Mouse (Mus musculus): ENCODE measurements around the gene Tmem95. TPM values are rescaled to one million over a fixed set of nuclear protein-coding genes. Genes with fewer than 3 reads are reported as not detected.
"Not testable (repeated sequence)": the region's sequence is repeated elsewhere in the genome, so short reads cannot be mapped to it uniquely, and the experiment has no call there.

Tmem95 gene
- total and polyA plus RNA-seq, 2 experiments from 2014 or later = not detected

GRCm38 (mm10) chr11:69870289-69871069 lies 7.3 kb downstream of the Tmem95 start:
- H3K4me2 ChIP-seq (ENCODE audit: low read depth, low read length) = no peak overlapping the region
- no peak overlapping the region for H3K9ac ChIP-seq (replicated peaks; ENCODE audit: low read depth, low read length)
- TF ChIP-seq CTCF (IDR thresholded peaks at IDR 0.05; ENCODE audit: low read depth) (no peak), EP300 (IDR thresholded peaks at IDR 0.05; ENCODE audit: low read depth) (no peak)
- DNase-seq (ENCODE audit: low spot score) (no peak), ATAC-seq (ENCODE audit: insufficient read depth, low read depth) (no peak)
- H3K4me3 ChIP-seq (ENCODE audit: low read depth, low read length) = no peak overlapping the region
- H3K4me1 ChIP-seq (ENCODE audit: control insufficient read depth, insufficient read depth) = no peaks in the 10 kb centered on the region
- 88% methylated on average over 2 of the region's 2 CpGs for WGBS
- H3K27ac ChIP-seq (ENCODE audit: low read depth) = no peak overlapping the region
- H3K36me3 ChIP-seq (replicated peaks; ENCODE audit: control insufficient read depth, insufficient read depth, low read length) = no peaks in the 10 kb centered on the region
- H3K9me3 ChIP-seq (replicated peaks; ENCODE audit: control insufficient read depth, low read length) = no peaks in the 10 kb centered on the region
- H3K27me3 ChIP-seq (ENCODE audit: control insufficient read depth, insufficient read depth, low read length) = no peaks in the 10 kb centered on the region

- Histone ChIP-seq H3K4me1 (ENCODE audit: control insufficient read depth, insufficient read depth) (no peaks in the 10 kb centered on the region), H3K4me2 (ENCODE audit: low read depth, low read length) (no peak overlapping the region), H3K36me3 (replicated peaks; ENCODE audit: control insufficient read depth, insufficient read depth, low read length) (no peaks in the 10 kb centered on the region), H3K27me3 (ENCODE audit: control insufficient read depth, insufficient read depth, low read length) (no peaks in the 10 kb centered on the region), H3K9me3 (replicated peaks; ENCODE audit: control insufficient read depth, low read length) (no peaks in the 10 kb centered on the region), H3K4me3 (ENCODE audit: low read depth, low read length) (no peak overlapping the region), H3K9ac (replicated peaks; ENCODE audit: low read depth, low read length) (no peak overlapping the region), H3K27ac (ENCODE audit: low read depth) (no peak overlapping the region)
- no peak for ATAC-seq (ENCODE audit: insufficient read depth, low read depth)
- DNase-seq (ENCODE audit: low spot score) = no peak
- TF ChIP-seq CTCF (IDR thresholded peaks at IDR 0.05; ENCODE audit: low read depth) = no peak
- TF ChIP-seq EP300 (IDR thresholded peaks at IDR 0.05; ENCODE audit: low read depth) = no peak
- 31% methylated on average over 9 of the region's 9 CpGs for WGBS
These were observed 10.5 kb downstream of the Tmem95 start for GRCm38 (mm10) chr11:69867335-69867734.

GRCm38 (mm10) chr11:69865561-69865960 lies 12.3 kb downstream of the Tmem95 start:
- WGBS = 76% methylated on average over 9 of the region's 9 CpGs
- no peak overlapping the region for H3K27ac ChIP-seq (ENCODE audit: low read depth)

GRCm38 (mm10) chr11:69864138-69864860 lies 13.5 kb downstream of the Tmem95 start:
- no peak for DNase-seq (ENCODE audit: low spot score)
- H3K9ac ChIP-seq (replicated peaks; ENCODE audit: low read depth, low read length) = no peak overlapping the region
- no peaks in the 10 kb centered on the region for H3K9me3 ChIP-seq (replicated peaks; ENCODE audit: control insufficient read depth, low read length)
- H3K27ac ChIP-seq (ENCODE audit: low read depth) = no peak overlapping the region
- H3K4me3 ChIP-seq (ENCODE audit: low read depth, low read length) = no peak overlapping the region
- H3K36me3 ChIP-seq (replicated peaks; ENCODE audit: control insufficient read depth, insufficient read depth, low read length) = no peaks in the 10 kb centered on the region
- no peaks in the 10 kb centered on the region for H3K4me1 ChIP-seq (ENCODE audit: control insufficient read depth, insufficient read depth)
- no peak overlapping the region for H3K4me2 ChIP-seq (ENCODE audit: low read depth, low read length)
- 38% methylated on average over 8 of the region's 8 CpGs for WGBS
- ATAC-seq (ENCODE audit: insufficient read depth, low read depth) = no peak
- peaks cover 1% of the 10 kb centered on the region; the same call in 1 of the 2 replicates for H3K27me3 ChIP-seq (ENCODE audit: control insufficient read depth, insufficient read depth, low read length)
- TF ChIP-seq EP300 (IDR thresholded peaks at IDR 0.05; ENCODE audit: low read depth) (no peak), CTCF (IDR thresholded peaks at IDR 0.05; ENCODE audit: low read depth) (no peak)

More at GRCm38 (mm10) chr11:69865561-69865960, 12.3 kb downstream of the Tmem95 start:
- Histone ChIP-seq H3K4me2 (ENCODE audit: low read depth, low read length) (no peak overlapping the region), H3K36me3 (replicated peaks; ENCODE audit: control insufficient read depth, insufficient read depth, low read length) (no peaks in the 10 kb centered on the region), H3K4me3 (ENCODE audit: low read depth, low read length) (no peak overlapping the region), H3K9me3 (replicated peaks; ENCODE audit: control insufficient read depth, low read length) (no peaks in the 10 kb centered on the region), H3K27me3 (ENCODE audit: control insufficient read depth, insufficient read depth, low read length) (no peaks in the 10 kb centered on the region), H3K4me1 (ENCODE audit: control insufficient read depth, insufficient read depth) (no peaks in the 10 kb centered on the region), H3K9ac (replicated peaks; ENCODE audit: low read depth, low read length) (no peak overlapping the region)
- ATAC-seq (ENCODE audit: insufficient read depth, low read depth) (no peak), DNase-seq (ENCODE audit: low spot score) (no peak)
- TF ChIP-seq CTCF (IDR thresholded peaks at IDR 0.05; ENCODE audit: low read depth) (no peak), EP300 (IDR thresholded peaks at IDR 0.05; ENCODE audit: low read depth) (no peak)

GRCm38 (mm10) chr11:69863729-69864128 lies 14.1 kb downstream of the Tmem95 start:
- not testable (repeated sequence) for ATAC-seq (ENCODE audit: insufficient read depth, low read depth); H3K27me3 ChIP-seq (ENCODE audit: control insufficient read depth, insufficient read depth, low read length); H3K36me3 ChIP-seq (replicated peaks; ENCODE audit: control insufficient read depth, insufficient read depth, low read length); H3K9ac ChIP-seq (replicated peaks; ENCODE audit: low read depth, low read length); DNase-seq (ENCODE audit: low spot score); H3K4me3 ChIP-seq (ENCODE audit: low read depth, low read length); H3K4me1 ChIP-seq (ENCODE audit: control insufficient read depth, insufficient read depth); H3K27ac ChIP-seq (ENCODE audit: low read depth); H3K4me2 ChIP-seq (ENCODE audit: low read depth, low read length); H3K9me3 ChIP-seq (replicated peaks; ENCODE audit: control insufficient read depth, low read length)
- 47% methylated on average over 3 of the region's 3 CpGs for WGBS
